20 mouse cellular contexts compared by ENCODE assay signal in genomic region chr15:27993528-27993927, GRCm38 (mm10). TPM values are rescaled to one million over a fixed set of nuclear protein-coding genes. Genes with fewer than 3 reads are reported as not detected.
A peak's percentile ranks its signal among the peaks of the same experiment; 100 is the strongest.
DNase-seq lines count a peak whose midpoint lies in the region; ATAC-seq and TF ChIP-seq lines count a peak whose summit lies in the region.
"Had no signal": no experiment of that assay in that cellular context is flagged by ENCODE, and none has a peak within 500 bp of the region (broad histone marks: within the 10 kb centered on the region; RNA-seq: fewer than 3 reads in every experiment).

No protein-coding gene starts in this region.

- H3K4me1 ChIP-seq in forebrain, postnatal 0 days (ENCODE audit: insufficient read depth), result peaks cover 31% of the 10 kb centered on the region
- H3K4me1 ChIP-seq in forebrain, embryonic 14.5 days (ENCODE audit: control insufficient read depth, insufficient read depth, low read length), result peaks cover 36% of the 10 kb centered on the region
- peaks cover 91% of the 10 kb centered on the region for H3K4me1 ChIP-seq in kidney, embryonic 15.5 days
- H3K4me1 ChIP-seq in stomach, embryonic 14.5 days (ENCODE audit: control insufficient read depth, insufficient read depth, low read length), result peaks cover 47% of the 10 kb centered on the region
- H3K4me1 ChIP-seq in stomach, postnatal 0 days (replicated peaks; ENCODE audit: control insufficient read depth, insufficient read depth), result peaks cover 13% of the 10 kb centered on the region
- peaks cover 51% of the 10 kb centered on the region for H3K4me1 ChIP-seq in stomach, embryonic 16.5 days (ENCODE audit: control insufficient read depth, insufficient read depth, low read length)

- no peak for TF ChIP-seq EP300 in stomach, postnatal 0 days (optimal IDR thresholded peaks at IDR 0.05)

- H3K9me3 ChIP-seq in forebrain, postnatal 0 days (ENCODE audit: low read length), result no peaks in the 10 kb centered on the region
- no peaks in the 10 kb centered on the region for H3K9me3 ChIP-seq in forebrain, embryonic 14.5 days (replicated peaks; ENCODE audit: control insufficient read depth, low read length)
- no peaks in the 10 kb centered on the region for H3K9me3 ChIP-seq in kidney, embryonic 15.5 days (replicated peaks)
- H3K9me3 ChIP-seq in stomach, embryonic 14.5 days (ENCODE audit: control insufficient read depth, low read depth, low read length), result no peaks in the 10 kb centered on the region
- no peaks in the 10 kb centered on the region for H3K9me3 ChIP-seq in stomach, postnatal 0 days (ENCODE audit: control insufficient read depth, low read length)
- no peaks in the 10 kb centered on the region for H3K9me3 ChIP-seq in stomach, embryonic 16.5 days (replicated peaks; ENCODE audit: control insufficient read depth, low read length)
- H3K9me3 ChIP-seq: embryonic facial prominence, embryonic 12.5 days; forebrain, embryonic 13.5 days; heart, embryonic 13.5 days; hindbrain, embryonic 13.5 days had no signal

- H3K9ac ChIP-seq in forebrain, postnatal 0 days, result no peak overlapping the region
- no peak overlapping the region for H3K9ac ChIP-seq in forebrain, embryonic 14.5 days (ENCODE audit: low read length)
- H3K9ac ChIP-seq in kidney, embryonic 15.5 days, result no peak overlapping the region
- no peak overlapping the region for H3K9ac ChIP-seq in stomach, embryonic 14.5 days (replicated peaks; ENCODE audit: low read depth, low read length)
- no peak overlapping the region for H3K9ac ChIP-seq in stomach, postnatal 0 days (ENCODE audit: low read length)
- no peak overlapping the region for H3K9ac ChIP-seq in stomach, embryonic 16.5 days (ENCODE audit: low read length)
- H3K9ac ChIP-seq: embryonic facial prominence, embryonic 12.5 days; forebrain, embryonic 13.5 days; heart, embryonic 13.5 days; hindbrain, embryonic 13.5 days had no signal

- H3K27me3 ChIP-seq in forebrain, postnatal 0 days (ENCODE audit: insufficient read depth, low read length), result no peaks in the 10 kb centered on the region
- H3K27me3 ChIP-seq in forebrain, embryonic 14.5 days (replicated peaks; ENCODE audit: control insufficient read depth, insufficient read depth, low read length), result no peaks in the 10 kb centered on the region
- H3K27me3 ChIP-seq in kidney, embryonic 15.5 days, result no peaks in the 10 kb centered on the region
- no peaks in the 10 kb centered on the region for H3K27me3 ChIP-seq in stomach, embryonic 14.5 days (ENCODE audit: control insufficient read depth, insufficient read depth, low read length)
- H3K27me3 ChIP-seq in stomach, postnatal 0 days (ENCODE audit: control insufficient read depth, insufficient read depth, low read length), result no peaks in the 10 kb centered on the region
- no peaks in the 10 kb centered on the region for H3K27me3 ChIP-seq in stomach, embryonic 16.5 days (ENCODE audit: control insufficient read depth, insufficient read depth, low read length)
- H3K27me3 ChIP-seq: embryonic facial prominence, embryonic 12.5 days; forebrain, embryonic 13.5 days; heart, embryonic 13.5 days; hindbrain, embryonic 13.5 days had no signal

- no peak overlapping the region for H3K4me3 ChIP-seq in forebrain, postnatal 0 days (ENCODE audit: low read depth, low read length)
- H3K4me3 ChIP-seq in forebrain, embryonic 14.5 days (ENCODE audit: low read depth, low read length), result no peak overlapping the region
- H3K4me3 ChIP-seq in kidney, embryonic 15.5 days (replicated peaks), result no peak overlapping the region
- H3K4me3 ChIP-seq in stomach, embryonic 14.5 days (ENCODE audit: low read depth, low read length), result no peak overlapping the region
- H3K4me3 ChIP-seq in stomach, postnatal 0 days (ENCODE audit: low read depth, low read length), result no peak overlapping the region
- no peak overlapping the region for H3K4me3 ChIP-seq in stomach, embryonic 16.5 days (replicated peaks; ENCODE audit: low read length)
- H3K4me3 ChIP-seq: embryonic facial prominence, embryonic 12.5 days; forebrain, embryonic 13.5 days; heart, embryonic 13.5 days; hindbrain, embryonic 13.5 days had no signal

- no peak for DNase-seq in forebrain, postnatal 0 days
- no peak for DNase-seq in forebrain, embryonic 14.5 days (ENCODE audit: low spot score)
- no peak for DNase-seq in kidney, postnatal 4 days
- DNase-seq in stomach, postnatal 0 days (ENCODE audit: low spot score), result no peak
- DNase-seq in ovary, postnatal 14 days (ENCODE audit: low spot score), result no peak
- DNase-seq: adrenal gland, postnatal 10 days; cerebellum, adult 11-12 months; cerebellum, adult 9-10 months; cerebellum, postnatal 25 days; gastrocnemius, postnatal 25 days; heart, postnatal 10 days; heart, postnatal 4 days had no signal

- no peak overlapping the region for H3K4me2 ChIP-seq in forebrain, postnatal 0 days (ENCODE audit: low read depth)
- no peak overlapping the region for H3K4me2 ChIP-seq in forebrain, embryonic 14.5 days (ENCODE audit: low read length)
- H3K4me2 ChIP-seq in kidney, embryonic 15.5 days, result peak overlapping the region; percentile 47
- no peak overlapping the region for H3K4me2 ChIP-seq in stomach, embryonic 14.5 days (replicated peaks; ENCODE audit: low read depth, low read length)
- H3K4me2 ChIP-seq in stomach, postnatal 0 days (replicated peaks; ENCODE audit: low read depth), result no peak overlapping the region
- H3K4me2 ChIP-seq in stomach, embryonic 16.5 days (ENCODE audit: low read depth, low read length), result no peak overlapping the region
- H3K4me2 ChIP-seq: embryonic facial prominence, embryonic 12.5 days; forebrain, embryonic 13.5 days; heart, embryonic 13.5 days; hindbrain, embryonic 13.5 days had no signal

- TF ChIP-seq CTCF in forebrain, postnatal 0 days (IDR thresholded peaks at IDR 0.05; ENCODE audit: low read depth), result no peak
- no peak for TF ChIP-seq CTCF in stomach, postnatal 0 days (IDR thresholded peaks at IDR 0.05; ENCODE audit: low read depth)

- H3K36me3 ChIP-seq in forebrain, postnatal 0 days (ENCODE audit: insufficient read depth), result no peaks in the 10 kb centered on the region
- no peaks in the 10 kb centered on the region for H3K36me3 ChIP-seq in forebrain, embryonic 14.5 days (ENCODE audit: control insufficient read depth, insufficient read depth, low read length)
- H3K36me3 ChIP-seq in kidney, embryonic 15.5 days, result no peaks in the 10 kb centered on the region
- H3K36me3 ChIP-seq in stomach, embryonic 14.5 days (ENCODE audit: control insufficient read depth, insufficient read depth, low read length), result no peaks in the 10 kb centered on the region
- no peaks in the 10 kb centered on the region for H3K36me3 ChIP-seq in stomach, postnatal 0 days (ENCODE audit: control insufficient read depth, insufficient read depth, low read length)
- no peaks in the 10 kb centered on the region for H3K36me3 ChIP-seq in stomach, embryonic 16.5 days (ENCODE audit: control insufficient read depth, insufficient read depth, low read length)
- H3K36me3 ChIP-seq: embryonic facial prominence, embryonic 12.5 days had no signal

- 0 out of 2 replicates have a peak overlapping the region, but pooled peaks have one; percentile 29 for H3K27ac ChIP-seq in forebrain, postnatal 0 days (ENCODE audit: low read depth, low read length)
- H3K27ac ChIP-seq in forebrain, embryonic 14.5 days (ENCODE audit: low read depth, low read length), result no peak overlapping the region
- H3K27ac ChIP-seq in kidney, embryonic 15.5 days, result no peak overlapping the region
- H3K27ac ChIP-seq in stomach, embryonic 14.5 days (ENCODE audit: low read length), result peak overlapping the region; percentile 64; the same call in 1 of the 2 replicates
- no peak overlapping the region; the same call in 1 of the 2 replicates for H3K27ac ChIP-seq in stomach, postnatal 0 days (replicated peaks)
- H3K27ac ChIP-seq in stomach, embryonic 16.5 days (ENCODE audit: low read length), result peak overlapping the region; percentile 72
- H3K27ac ChIP-seq: embryonic facial prominence, embryonic 12.5 days; forebrain, embryonic 13.5 days; hindbrain, embryonic 13.5 days; hindbrain, postnatal 0 days had no signal

- 72% methylated on average over 7 of the region's 7 CpGs for WGBS in forebrain, postnatal 0 days
- 66% methylated on average over 7 of the region's 7 CpGs for WGBS in forebrain, embryonic 14.5 days
- WGBS in kidney, embryonic 15.5 days, result 57% methylated on average over 7 of the region's 7 CpGs
- WGBS in stomach, embryonic 14.5 days, result 49% methylated on average over 7 of the region's 7 CpGs
- WGBS in stomach, postnatal 0 days, result 57% methylated on average over 7 of the region's 7 CpGs
- WGBS in stomach, embryonic 16.5 days, result 59% methylated on average over 7 of the region's 7 CpGs

- ATAC-seq in forebrain, postnatal 0 days, result no peak
- no peak for ATAC-seq in forebrain, embryonic 14.5 days
- ATAC-seq in kidney, embryonic 15.5 days (replicated peaks; ENCODE audit: low FRiP score), result no peak
- no peak for ATAC-seq in stomach, embryonic 14.5 days (ENCODE audit: insufficient number of reproducible peaks, insufficient read depth, low FRiP score, low read depth)
- no peak for ATAC-seq in stomach, postnatal 0 days (ENCODE audit: low FRiP score, low TSS enrichment)
- ATAC-seq in stomach, embryonic 16.5 days (ENCODE audit: insufficient read depth, low FRiP score), result no peak
- ATAC-seq: forebrain, embryonic 13.5 days; hindbrain, postnatal 0 days had no signal

RNA-seq across cellular contexts. Expression of gene Trio, which starts 32.1 kb away (rescaled TPM):
- total RNA-seq in forebrain, postnatal 0 days (2014; rRNA removed), result 206 and 214 TPM in 2 replicates
- polyA plus RNA-seq in forebrain, postnatal 0 days (2015; fragmentation: Nextera tagmentation; extraction: Ambion mirVana), result 14.1 and 21.9 TPM in 2 replicates
- 38.1 and 45.4 TPM in 2 replicates for polyA plus RNA-seq in forebrain, embryonic 14.5 days (2014; fragmentation: Nextera tagmentation; extraction: Ambion mirVana)
- polyA plus RNA-seq in kidney, embryonic 15.5 days (2015; fragmentation: Nextera tagmentation; extraction: Ambion mirVana), result 27.3 and 28.8 TPM in 2 replicates
- 45.0 and 54.2 TPM in 2 replicates for polyA plus RNA-seq in stomach, embryonic 14.5 days (2014; fragmentation: Nextera tagmentation; extraction: Ambion mirVana)
- polyA plus RNA-seq in stomach, postnatal 0 days (2015; fragmentation: Nextera tagmentation; extraction: Ambion mirVana), result 8.7 and 8.8 TPM in 2 replicates
- 22.0 and 22.9 TPM in 2 replicates for polyA plus RNA-seq in stomach, embryonic 16.5 days (2015; fragmentation: Nextera tagmentation; extraction: Ambion mirVana)

Comparison
In these comparisons a context has a peak if more than half of its experiments do, and no peak if none do; other contexts are left out.
1. H3K27ac ChIP-seq: peak in forebrain, postnatal 0 days (single experiment), stomach, embryonic 14.5 days (single experiment) and stomach, embryonic 16.5 days (single experiment); none in forebrain, embryonic 14.5 days (single experiment), kidney, embryonic 15.5 days (single experiment) and stomach, postnatal 0 days (single experiment).